Mouse (Mus musculus): ENCODE measurements at regions not wholly inside any gene's neighbourhood (a gene's known extent, or its start where the extent isn't known, plus 50 kb on each side); places are given as distances from the start of the nearest gene placed in this dataset.

DNA sequence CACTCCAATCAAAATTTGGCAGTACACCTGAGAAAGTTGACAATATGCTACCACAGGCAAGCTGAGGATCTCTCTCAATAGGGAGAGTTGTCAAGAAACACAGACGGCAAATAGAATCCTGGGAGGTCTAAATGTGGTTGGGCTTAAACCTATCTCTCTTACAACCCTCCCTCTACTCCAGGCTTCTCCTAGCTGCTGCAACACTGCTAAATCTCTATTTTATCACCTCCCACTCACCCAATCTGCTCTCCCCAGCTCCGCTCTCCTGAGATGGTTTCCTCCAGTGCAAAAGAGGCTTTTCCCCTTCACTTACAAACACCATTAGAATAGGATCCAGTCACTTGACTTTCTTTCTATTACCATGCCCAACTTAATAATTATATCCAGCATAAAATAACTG is 151.2 kb downstream of the Qdpr start:
- H3K9me3 ChIP-seq (replicated peaks; ENCODE audit: low read length), result no peaks in the 10 kb centered on the region
- no peak overlapping the region for H3K4me3 ChIP-seq (replicated peaks in 1 of 3; ENCODE audit: low read depth in 2 of 3, low read length in 2 of 3, poor library complexity in 1 of 3)
- H3K27me3 ChIP-seq (replicated peaks), result no peaks in the 10 kb centered on the region
- no peak overlapping the region for H3K9ac ChIP-seq (ENCODE audit: insufficient read depth, low read depth)
- in situ Hi-C loops (cut with MboI; ENCODE audit: low pct_ligation_motif_present, low pct_unique_long_range_greater_than_20kb, low sequenced_read_pairs), result no loop called here
- no peaks in the 10 kb centered on the region for H3K36me3 ChIP-seq (replicated peaks in 1 of 2; ENCODE audit: control insufficient read depth in 1 of 2, insufficient read depth in 1 of 2, low read length in 1 of 2)
- no peak overlapping the region for H3K27ac ChIP-seq (ENCODE audit: insufficient read depth, low read depth)
- DNase-seq (ENCODE audit: extremely low read depth), result no peak
- peaks cover 8 to 46% of the 10 kb centered on the region in 2 experiments for H3K4me1 ChIP-seq (ENCODE audit: control insufficient read depth in 1 of 2, insufficient read depth in 2 of 2)
- H3K4me2 ChIP-seq (ENCODE audit: insufficient read depth, low read depth, poor library complexity, severe bottlenecking), result no peak overlapping the region
- dilution Hi-C loops (cut with MboI; ENCODE audit: extremely low pct_ligation_motif_present, extremely low pct_unique_long_range_greater_than_20kb, low sequenced_read_pairs), result no loop called here
- TF ChIP-seq MEF2A (IDR thresholded peaks at IDR 0.05; ENCODE audit: borderline replicate concordance, low read depth, low read length) (no peak), NRF1 (IDR thresholded peaks at IDR 0.05; ENCODE audit: low read depth, low read length) (no peak), MAFK (IDR thresholded peaks at IDR 0.05; ENCODE audit: insufficient replicate concordance, low read length) (no peak), CHD2 (IDR thresholded peaks at IDR 0.05; ENCODE audit: low read length) (no peak), TCF12 (IDR thresholded peaks at IDR 0.05; ENCODE audit: low read depth, low read length) (no peak), JUND (conservative IDR thresholded peaks at IDR 0.05; ENCODE audit: low read depth, low read length) (no peak), MYC (IDR thresholded peaks at IDR 0.05; ENCODE audit: low read depth, low read length) (no peak), RCOR1 (conservative IDR thresholded peaks at IDR 0.05; ENCODE audit: low read depth, low read length) (no peak), MXI1 (IDR thresholded peaks at IDR 0.05; ENCODE audit: low read depth, low read length) (no peak), USF1 (IDR thresholded peaks at IDR 0.05; ENCODE audit: low read depth, low read length) (no peak), UBTF (IDR thresholded peaks at IDR 0.05; ENCODE audit: low read depth, low read length) (no peak), BHLHE40 (IDR thresholded peaks at IDR 0.05; ENCODE audit: low read depth, low read length) (no peak), ZNF384 (IDR thresholded peaks at IDR 0.05; ENCODE audit: low read depth, low read length) (no peak), CTCF (conservative IDR thresholded peaks at IDR 0.05 in 1 of 2, IDR thresholded peaks at IDR 0.05 in 1 of 2; ENCODE audit: low read depth in 2 of 2, low read length in 2 of 2) (no peak), IRF4 (IDR thresholded peaks at IDR 0.05; ENCODE audit: low read depth, low read length) (no peak), EP300 (IDR thresholded peaks at IDR 0.05; ENCODE audit: low read length) (no peak), ZC3H11A (IDR thresholded peaks at IDR 0.05; ENCODE audit: low read depth, low read length) (no peak), HCFC1 (IDR thresholded peaks at IDR 0.05; ENCODE audit: low read depth, low read length) (no peak), ZKSCAN1 (IDR thresholded peaks at IDR 0.05; ENCODE audit: borderline replicate concordance, low read depth, low read length) (no peak)
- peaks cover 5% of the 10 kb centered on the region; the same call in 1 of the 2 replicates for H3K79me2 ChIP-seq (replicated peaks; ENCODE audit: control insufficient read depth, extremely low read depth, insufficient read depth, poor library complexity, severe bottlenecking)

DNA sequence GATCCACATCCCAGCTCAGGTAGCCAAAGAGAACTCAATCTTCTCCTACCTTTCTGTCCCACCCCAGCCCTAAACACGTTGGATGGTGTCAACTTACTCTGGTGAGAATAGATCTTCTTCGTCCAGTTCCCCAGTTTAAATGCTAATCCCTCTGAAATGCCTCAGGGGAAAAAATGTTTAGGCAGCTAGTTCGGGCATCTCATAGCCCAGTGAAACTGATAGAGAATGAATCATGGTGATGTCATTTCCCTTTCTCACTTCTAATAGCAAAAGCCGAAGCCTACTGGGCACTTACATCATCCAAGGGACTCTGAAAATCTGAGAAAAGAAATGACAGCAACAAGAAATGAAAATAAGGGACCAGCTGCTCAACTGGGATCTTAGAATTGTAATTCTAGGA is 154.9 kb downstream of the Qdpr start:
- peak overlapping the region in 2 of 3 experiments; percentile 49 to 71 for H3K4me3 ChIP-seq (replicated peaks in 1 of 3; ENCODE audit: low read depth in 2 of 3, low read length in 2 of 3, poor library complexity in 1 of 3)
- peak overlapping the region; percentile 98 for H3K9ac ChIP-seq (ENCODE audit: insufficient read depth, low read depth)
- dilution Hi-C loops (cut with MboI; ENCODE audit: extremely low pct_ligation_motif_present, extremely low pct_unique_long_range_greater_than_20kb, low sequenced_read_pairs) (no loop called here), in situ Hi-C loops (cut with MboI; ENCODE audit: low pct_ligation_motif_present, low pct_unique_long_range_greater_than_20kb, low sequenced_read_pairs) (no loop called here)
- DNase-seq (ENCODE audit: extremely low read depth), result peak; percentile 60
- H3K27ac ChIP-seq (ENCODE audit: insufficient read depth, low read depth), result peak overlapping the region; percentile 88
- H3K4me2 ChIP-seq (ENCODE audit: insufficient read depth, low read depth, poor library complexity, severe bottlenecking), result peak overlapping the region; percentile 94
- no peaks in the 10 kb centered on the region for H3K9me3 ChIP-seq (replicated peaks; ENCODE audit: low read length)
- H3K27me3 ChIP-seq (replicated peaks), result no peaks in the 10 kb centered on the region
- peaks cover 11 to 36% of the 10 kb centered on the region in 2 experiments for H3K4me1 ChIP-seq (ENCODE audit: control insufficient read depth in 1 of 2, insufficient read depth in 2 of 2)
- no peaks in the 10 kb centered on the region for H3K36me3 ChIP-seq (replicated peaks in 1 of 2; ENCODE audit: control insufficient read depth in 1 of 2, insufficient read depth in 1 of 2, low read length in 1 of 2)
- peaks cover 12% of the 10 kb centered on the region; the same call in 1 of the 2 replicates for H3K79me2 ChIP-seq (replicated peaks; ENCODE audit: control insufficient read depth, extremely low read depth, insufficient read depth, poor library complexity, severe bottlenecking)
- TF ChIP-seq CTCF (conservative IDR thresholded peaks at IDR 0.05 in 1 of 2, IDR thresholded peaks at IDR 0.05 in 1 of 2; ENCODE audit: low read depth in 2 of 2, low read length in 2 of 2), result no peak
- TF ChIP-seq CHD2 (IDR thresholded peaks at IDR 0.05; ENCODE audit: low read length), result no peak; the same call in 1 of the 2 replicates
- TF ChIP-seq ZNF384 (IDR thresholded peaks at IDR 0.05; ENCODE audit: low read depth, low read length), result no peak
- peak; percentile 81 for TF ChIP-seq IRF4 (IDR thresholded peaks at IDR 0.05; ENCODE audit: low read depth, low read length)
- peak; percentile 92 for TF ChIP-seq ETS1 (conservative IDR thresholded peaks at IDR 0.05; ENCODE audit: low read depth, low read length)
- TF ChIP-seq E2F4 (IDR thresholded peaks at IDR 0.05; ENCODE audit: insufficient replicate concordance, low read depth, low read length), result no peak
- TF ChIP-seq TCF12 (IDR thresholded peaks at IDR 0.05; ENCODE audit: low read depth, low read length), result peak; percentile 37; the same call in 1 of the 2 replicates
- peak; percentile 57; the same call in 1 of the 2 replicates for TF ChIP-seq MXI1 (IDR thresholded peaks at IDR 0.05; ENCODE audit: low read depth, low read length)
- no peak; the same call in 1 of the 2 replicates for TF ChIP-seq POLR2AphosphoS2 (IDR thresholded peaks at IDR 0.05; ENCODE audit: low read depth, low read length)
- TF ChIP-seq ZMIZ1 (IDR thresholded peaks at IDR 0.05; ENCODE audit: low read depth, low read length), result no peak
- TF ChIP-seq MYC (IDR thresholded peaks at IDR 0.05; ENCODE audit: low read depth, low read length), result 0 out of 2 replicates have a peak, but pooled peaks have one; percentile 36
- peak; percentile 74 for TF ChIP-seq EP300 (IDR thresholded peaks at IDR 0.05; ENCODE audit: low read length)
- 0 out of 2 replicates have a peak, but pooled peaks have one; percentile 13 for TF ChIP-seq MAFK (IDR thresholded peaks at IDR 0.05; ENCODE audit: insufficient replicate concordance, low read length)
- no peak; the same call in 1 of the 2 replicates for TF ChIP-seq BHLHE40 (IDR thresholded peaks at IDR 0.05; ENCODE audit: low read depth, low read length)
- TF ChIP-seq USF1 (IDR thresholded peaks at IDR 0.05; ENCODE audit: low read depth, low read length), result no peak
- no peak for TF ChIP-seq KAT2A (IDR thresholded peaks at IDR 0.05; ENCODE audit: insufficient replicate concordance, low read length)
- TF ChIP-seq MAX (IDR thresholded peaks at IDR 0.05; ENCODE audit: low read length), result no peak
- no peak for TF ChIP-seq RAD21 (IDR thresholded peaks at IDR 0.05; ENCODE audit: low read depth, low read length)
- peak; percentile 63; the same call in 1 of the 2 replicates for TF ChIP-seq SIN3A (IDR thresholded peaks at IDR 0.05; ENCODE audit: low read length)
- peak; percentile 44; the same call in 1 of the 2 replicates for TF ChIP-seq TBP (conservative IDR thresholded peaks at IDR 0.05; ENCODE audit: low read depth, low read length)
- TF ChIP-seq JUN (IDR thresholded peaks at IDR 0.05; ENCODE audit: insufficient read depth, low read depth, low read length), result peak; percentile 92
- TF ChIP-seq JUND (conservative IDR thresholded peaks at IDR 0.05; ENCODE audit: low read depth, low read length), result peak; percentile 70
- peak; percentile 26; the same call in 1 of the 2 replicates for TF ChIP-seq HCFC1 (IDR thresholded peaks at IDR 0.05; ENCODE audit: low read depth, low read length)
